Mouse (Mus musculus): Measurements from ENCODE around the gene Mylpf. TPM values are rescaled to one million over a fixed set of nuclear protein-coding genes. Genes with fewer than 3 reads are reported as not detected.
"Not testable (repeated sequence)": the region's sequence is repeated elsewhere in the genome, so short reads cannot be mapped to it uniquely, and the experiment has no call there.

The Mylpf gene
- 1 to 10 TPM in 1 of 2 experiments, not detected in 1; 1.1 TPM for total RNA-seq (2021)

DNA sequence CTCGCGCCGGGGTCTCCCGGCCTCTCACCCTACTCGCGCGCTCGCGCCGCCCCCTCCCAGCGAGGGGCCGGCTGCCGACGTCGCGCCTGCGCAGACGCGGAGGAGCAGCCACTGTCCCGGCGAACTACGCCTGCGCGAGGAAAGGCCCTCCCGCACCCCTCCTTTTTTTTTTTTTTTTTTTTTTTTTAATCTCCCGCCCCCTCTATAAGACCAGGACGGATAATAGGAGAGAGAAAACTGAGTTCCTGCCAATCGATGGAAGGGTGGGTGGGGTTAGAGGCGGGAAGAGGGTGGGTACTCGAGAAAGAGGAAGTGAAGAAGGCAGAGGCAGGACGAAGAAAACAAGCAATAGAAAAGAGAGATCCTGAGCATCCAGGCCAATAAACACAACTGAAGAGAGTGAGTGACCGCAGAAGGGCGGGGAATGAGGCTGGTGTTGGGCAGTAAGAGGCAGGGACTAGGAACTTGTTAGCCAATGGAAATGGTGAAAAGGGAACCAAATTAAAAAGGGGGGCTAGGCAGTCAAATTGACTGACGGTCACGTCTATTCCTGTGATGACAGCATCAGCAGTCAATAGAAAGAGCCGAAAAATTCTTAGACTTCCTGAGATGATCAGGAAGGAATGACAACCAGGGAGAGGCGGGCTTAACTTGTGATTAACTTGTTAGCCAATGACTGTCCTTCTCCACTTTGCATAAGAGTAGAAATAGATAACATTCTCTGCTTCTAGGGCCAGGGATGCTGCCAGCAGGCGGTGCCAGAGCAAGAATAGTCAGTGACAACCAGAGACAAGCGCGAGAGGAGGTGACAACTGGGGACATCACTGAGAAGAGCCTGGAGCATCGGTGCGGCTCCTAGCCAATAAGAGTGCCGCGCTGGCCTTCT is at the start of gene Mylpf:
TSS of gene Mylpf (plus strand) at position 338 of the 886 bp plus-strand sequence.
- DNase-seq, result peak; percentile 89 to 91

DNA sequence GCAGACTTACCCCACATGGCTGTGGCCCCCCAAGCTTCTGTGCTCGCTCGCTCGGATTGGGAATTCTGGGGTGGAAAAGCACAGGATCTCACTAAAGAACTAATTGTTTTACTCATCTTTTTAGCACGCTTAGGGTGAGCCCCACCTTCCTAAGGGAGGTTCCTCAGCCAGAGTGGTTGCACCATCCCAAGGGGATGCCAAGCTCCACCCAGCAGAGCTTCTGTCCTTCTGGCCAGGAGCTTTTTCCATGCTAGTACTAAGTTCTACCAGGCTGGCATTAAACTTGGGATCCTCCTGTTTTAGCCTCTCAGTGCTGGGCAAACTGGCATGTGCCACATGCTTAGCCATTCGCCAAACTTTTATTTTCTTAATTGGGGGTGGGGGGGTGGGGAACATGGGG is 46.1 kb upstream of the Mylpf start:
- DNase-seq, result no peak

DNA sequence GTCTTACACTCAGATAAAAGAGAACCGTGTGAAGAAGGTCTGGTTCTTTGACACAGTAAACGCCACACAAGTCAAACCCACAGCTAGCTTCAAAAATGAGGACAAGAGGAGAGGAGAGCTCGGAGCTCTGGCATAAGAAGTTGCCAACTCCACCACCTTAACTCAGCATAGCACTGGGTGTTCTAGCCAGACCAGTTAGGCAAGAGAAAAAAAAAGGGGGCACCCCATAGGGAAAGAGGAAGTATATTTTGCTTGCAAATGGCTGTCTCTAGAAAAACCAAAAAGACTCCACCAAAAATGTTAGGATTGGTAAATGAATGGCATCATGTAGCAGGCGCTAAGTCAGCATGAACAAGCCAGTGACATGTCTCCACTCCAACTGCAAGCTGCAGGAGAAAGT is 44.7 kb upstream of the Mylpf start:
- no peak for DNase-seq

DNA sequence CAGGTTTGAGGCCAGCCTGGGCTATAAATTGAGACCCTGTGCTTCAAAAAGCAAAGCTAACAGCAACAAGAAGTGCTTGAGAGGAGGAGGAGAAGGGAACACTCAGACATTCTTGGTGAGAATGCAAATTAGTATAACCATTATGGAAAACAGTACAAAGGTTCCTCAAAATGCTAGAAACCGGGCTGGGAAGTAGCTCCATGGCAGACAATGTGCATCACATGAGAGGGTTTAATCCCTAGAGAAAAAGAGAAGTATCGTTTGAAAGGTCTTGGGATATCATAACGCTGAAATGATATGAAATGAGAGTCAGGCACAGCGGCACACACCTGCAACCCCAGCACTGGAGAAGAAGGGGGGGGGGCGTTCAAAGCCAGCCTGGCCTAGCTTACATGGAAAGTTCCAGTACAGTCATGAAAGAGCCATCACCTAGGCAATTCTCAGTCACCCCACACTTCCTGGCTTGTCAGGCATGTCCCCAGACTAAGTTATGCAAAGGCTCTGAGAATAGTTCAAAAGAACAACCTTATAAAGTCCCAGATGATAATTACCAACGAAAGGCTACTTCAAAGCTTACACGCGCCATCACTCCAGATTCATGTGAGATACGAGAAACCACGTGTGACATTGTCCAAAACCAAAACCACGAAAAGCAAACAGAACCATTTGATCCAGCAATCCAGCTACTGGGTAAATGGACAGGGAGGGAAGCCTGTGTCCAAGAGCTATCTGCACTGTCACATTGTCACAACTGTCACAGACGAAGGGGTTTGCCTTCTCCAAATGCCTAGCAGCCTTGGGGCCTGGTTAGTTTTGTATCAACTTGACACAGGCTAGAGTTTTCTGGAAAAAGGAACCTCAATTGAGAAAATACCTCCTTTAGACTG is 42.8 kb upstream of the Mylpf start:
- DNase-seq, result no peak

DNA sequence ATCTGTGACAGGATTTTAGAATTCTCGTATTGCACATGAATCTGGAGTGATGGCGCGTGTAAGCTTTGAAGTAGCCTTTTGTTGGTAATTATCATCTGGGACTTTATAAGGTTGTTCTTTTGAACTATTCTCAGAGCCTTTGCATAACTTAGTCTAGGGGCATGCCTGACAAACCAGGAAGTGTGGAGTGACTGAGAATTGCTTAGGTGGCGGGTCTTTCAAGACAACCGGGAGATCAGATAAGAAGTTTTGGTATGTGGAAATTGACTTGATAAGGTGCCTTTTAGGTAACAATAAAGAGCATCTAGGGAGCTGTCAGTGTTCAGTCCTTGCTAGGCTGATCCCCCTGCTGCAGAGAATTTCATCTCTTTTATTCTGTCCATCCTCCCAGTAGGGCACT is 42.2 kb upstream of the Mylpf start:
- DNase-seq, result no peak

DNA sequence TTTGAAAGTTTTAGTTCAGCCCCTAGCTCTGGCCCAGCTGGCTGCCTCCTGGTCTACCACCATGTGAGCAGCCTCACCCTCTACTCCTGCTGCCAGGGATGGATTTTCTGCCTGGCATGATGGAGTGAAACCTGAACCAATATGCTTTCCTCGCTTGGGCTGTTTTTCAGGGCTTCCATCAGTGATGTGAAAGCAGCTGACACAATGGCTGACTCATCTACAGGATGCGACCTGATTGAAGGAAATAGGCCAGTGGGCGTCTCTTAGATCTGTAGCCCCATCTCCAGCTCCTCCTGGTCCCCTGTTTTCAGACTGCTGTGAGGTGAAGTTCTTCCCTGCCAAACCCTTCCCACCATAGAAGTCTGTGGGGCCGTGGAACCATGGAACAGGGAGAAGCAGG is 31.8 kb upstream of the Mylpf start:
- no peak for DNase-seq

DNA sequence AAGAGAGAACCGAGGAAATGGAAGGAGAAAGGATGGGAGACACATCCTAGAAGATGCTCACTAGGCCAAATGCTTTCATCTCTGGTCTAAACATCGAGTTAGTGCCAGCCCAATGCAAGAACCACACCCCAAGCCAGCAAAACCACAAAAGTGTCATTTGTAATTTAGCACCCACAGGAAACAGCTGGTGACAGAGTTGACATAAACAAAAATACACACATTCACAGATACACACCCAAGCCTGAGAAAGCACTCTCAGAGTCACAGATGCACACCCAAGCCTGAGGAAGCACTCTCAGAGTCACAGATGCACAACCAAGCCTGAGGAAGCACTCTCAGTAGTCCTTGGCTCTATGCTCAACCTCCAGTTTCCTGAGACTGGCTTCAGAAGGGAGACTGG is 27.9 kb upstream of the Mylpf start:
- DNase-seq, result no peak

- not testable (repeated sequence) for DNase-seq
Measured at GRCm38 (mm10) chr7:127181724-127182123, 27.0 kb upstream of the Mylpf start.

DNA sequence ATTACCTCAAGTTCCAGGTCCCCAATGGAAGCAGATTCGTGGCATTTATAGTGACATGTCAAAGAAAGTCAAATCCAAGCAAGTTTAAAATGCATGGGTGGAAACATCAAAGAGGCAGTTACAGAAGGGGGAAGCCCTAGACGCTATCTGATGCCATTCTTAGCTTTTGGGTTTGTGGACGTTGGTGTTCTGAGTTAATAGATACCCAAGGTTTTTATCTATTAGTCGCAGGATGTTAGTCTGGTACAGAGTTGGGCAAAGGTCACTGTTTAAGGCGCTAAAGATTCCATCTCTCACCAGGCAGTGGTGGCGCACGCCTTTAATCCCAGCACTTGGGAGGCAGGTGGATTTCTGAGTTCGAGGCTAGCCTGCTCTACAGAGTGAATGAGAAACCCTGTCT is 25.3 kb upstream of the Mylpf start:
- DNase-seq, result no peak

GRCm38 (mm10) chr7:127183828-127184227 is 24.9 kb upstream of the Mylpf start:
- no peak for DNase-seq

DNA sequence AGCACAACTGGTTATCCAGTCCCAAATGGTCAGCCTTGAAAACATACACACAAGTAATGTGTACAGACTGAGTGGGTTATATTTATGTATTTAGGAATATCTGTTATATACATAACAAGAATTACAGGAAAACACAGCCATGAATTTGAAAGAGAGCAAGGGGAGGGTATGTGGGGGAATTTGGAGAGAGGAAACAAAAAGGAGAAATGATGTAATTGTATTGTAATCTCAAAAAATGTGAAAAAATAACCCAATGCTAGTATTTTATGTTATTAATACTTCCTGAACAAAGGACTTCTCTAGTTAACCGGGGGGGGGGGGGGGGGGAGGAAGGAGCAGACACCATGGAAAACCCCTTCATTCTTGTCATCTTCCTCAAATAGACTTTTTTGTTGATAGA is 24.0 kb upstream of the Mylpf start:
- no peak for DNase-seq

DNA sequence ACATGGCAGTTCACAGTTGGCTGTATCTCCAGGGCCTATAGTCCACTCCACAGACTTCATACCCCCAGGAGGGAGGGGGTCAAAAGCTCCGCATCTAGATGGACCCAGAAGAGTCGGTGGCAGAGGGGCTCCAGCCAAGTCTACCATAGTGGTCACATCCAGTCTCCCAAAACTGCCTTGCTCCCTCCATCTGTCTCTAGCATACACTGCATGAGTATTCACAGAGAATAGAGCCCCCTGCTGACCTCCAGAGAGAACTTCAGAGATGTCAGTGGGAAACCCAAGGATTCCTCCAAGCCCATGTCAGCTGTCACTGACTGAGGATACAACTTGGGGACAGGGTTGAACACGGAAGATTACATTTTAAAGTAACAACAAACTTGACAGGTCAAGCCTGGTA is 23.1 kb upstream of the Mylpf start:
- no peak for DNase-seq

- no peak for DNase-seq
Measured at GRCm38 (mm10) chr7:127187351-127187750, 21.3 kb upstream of the Mylpf start.

DNA sequence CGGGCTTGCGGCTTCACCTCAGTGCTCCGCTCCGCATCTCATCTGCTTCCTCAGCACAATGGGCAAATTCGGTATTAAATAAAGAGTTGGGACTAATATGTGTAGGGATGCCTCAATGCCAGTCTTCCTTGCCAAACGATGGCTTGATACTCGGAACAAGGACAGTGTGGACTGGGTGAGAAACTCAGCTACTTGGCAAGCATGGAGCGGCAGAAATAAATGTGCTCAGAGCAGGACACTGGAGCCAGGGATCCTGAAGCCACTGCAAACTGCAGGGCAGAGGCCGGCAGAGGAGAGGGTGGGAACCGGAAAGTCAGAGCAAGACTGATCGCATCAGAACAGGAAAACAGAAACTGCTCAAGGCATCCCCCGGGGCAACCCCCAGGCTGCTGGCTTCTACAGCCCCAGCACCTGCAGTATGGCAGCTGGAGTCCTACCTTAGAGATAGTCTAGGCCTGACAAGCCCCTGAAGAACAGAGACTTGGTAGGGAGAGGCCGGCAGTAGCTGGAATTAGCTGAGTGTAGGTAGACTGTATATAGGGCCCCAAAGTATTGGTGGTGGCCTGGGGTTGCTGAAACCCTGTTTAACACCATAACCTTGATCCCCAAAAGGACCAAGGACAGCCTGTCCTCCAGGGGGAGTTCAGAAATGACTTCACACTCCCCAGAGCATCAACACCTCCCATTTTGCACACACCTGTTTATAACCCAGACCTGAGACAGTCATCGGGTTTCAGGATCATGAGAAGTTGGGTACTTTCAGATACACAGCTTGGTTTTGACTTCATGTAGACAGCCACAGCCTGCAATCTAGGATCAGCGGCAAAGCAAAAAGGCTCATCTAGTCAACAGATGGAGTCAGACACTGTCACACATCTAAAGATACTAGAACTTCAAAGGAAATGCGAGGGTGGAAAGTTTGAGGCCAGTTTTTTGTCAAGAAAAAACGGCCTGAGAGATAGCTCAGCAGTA is 20.1 kb upstream of the Mylpf start:
- no peak for DNase-seq

GRCm38 (mm10) chr7:127190672-127191071 is 18.0 kb upstream of the Mylpf start:
- no peak for DNase-seq

GRCm38 (mm10) chr7:127192989-127193388 is 15.7 kb upstream of the Mylpf start:
- DNase-seq, result no peak

DNA sequence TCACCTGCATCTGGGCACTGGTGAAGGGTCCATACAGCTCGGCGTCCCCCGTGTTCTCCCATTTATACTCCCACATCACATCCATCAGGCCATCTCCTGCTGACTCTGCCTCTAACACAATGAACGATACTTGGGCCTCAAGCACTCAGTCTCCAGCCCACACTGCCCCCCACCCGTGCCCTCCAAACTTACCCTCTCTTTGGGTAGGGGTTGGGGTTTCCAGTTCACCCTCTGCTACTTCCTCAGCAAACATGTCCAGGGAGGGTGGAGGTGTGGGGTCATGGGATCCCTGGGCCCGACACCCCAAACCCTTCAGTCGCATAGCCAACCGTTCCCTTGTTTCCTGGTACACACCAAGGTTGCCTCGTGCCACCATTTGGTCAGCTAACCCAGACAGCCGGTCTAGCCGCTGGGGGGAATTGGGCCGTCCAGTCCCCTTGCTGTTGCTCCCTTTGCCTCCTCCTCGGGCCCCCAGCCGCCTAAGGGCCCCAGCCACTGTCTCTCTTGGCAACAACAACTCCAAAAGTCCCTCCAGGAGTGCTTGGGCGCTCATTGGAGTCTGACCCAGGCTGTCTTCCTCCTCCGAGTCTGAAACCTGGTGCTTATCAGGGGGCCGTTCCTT is 14.6 kb upstream of the Mylpf start:
- DNase-seq, result no peak

- DNase-seq, result no peak
Measured at GRCm38 (mm10) chr7:127194633-127195029, 14.1 kb upstream of the Mylpf start.

DNA sequence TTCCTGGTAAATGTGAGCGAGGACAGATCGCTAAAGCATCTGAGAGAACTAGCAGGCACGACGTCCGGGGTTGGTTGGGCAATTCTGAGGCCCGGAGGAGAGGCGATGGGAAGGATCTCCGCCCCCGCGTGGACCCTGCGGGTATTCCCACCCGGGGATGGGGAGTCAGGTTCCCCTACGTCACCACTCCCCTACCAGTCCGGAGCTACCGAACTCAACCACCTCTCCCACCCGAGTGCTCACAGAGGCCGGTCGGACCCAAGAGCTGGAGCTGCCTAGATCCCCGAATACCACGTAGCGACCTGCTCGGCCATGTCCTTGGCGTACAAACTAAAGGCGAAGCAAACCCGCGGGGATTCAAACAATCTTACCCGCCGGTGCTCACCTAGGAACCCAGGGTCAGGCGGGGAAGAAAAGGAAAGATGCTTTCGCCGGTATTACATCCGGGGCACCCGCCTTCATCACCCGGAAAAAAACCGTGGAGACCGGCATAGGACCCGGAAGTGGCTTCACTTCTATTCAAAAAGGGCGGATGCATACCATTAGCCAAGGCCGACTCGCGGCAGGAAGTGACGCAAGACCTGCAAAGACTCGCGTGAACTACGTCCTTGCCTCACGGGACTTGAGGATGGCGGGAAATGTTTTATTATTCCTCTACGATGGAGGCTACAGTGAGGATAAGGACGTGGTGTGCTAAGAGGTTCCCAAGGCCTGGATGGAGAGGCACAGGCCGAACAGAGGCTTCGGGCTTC is 13.0 kb upstream of the Mylpf start, which contains the start of gene Cd2bp2:
TSS of gene Cd2bp2 (minus strand) at position 507 of the 752 bp plus-strand sequence.
- DNase-seq, result peak; percentile 95 to 96

DNA sequence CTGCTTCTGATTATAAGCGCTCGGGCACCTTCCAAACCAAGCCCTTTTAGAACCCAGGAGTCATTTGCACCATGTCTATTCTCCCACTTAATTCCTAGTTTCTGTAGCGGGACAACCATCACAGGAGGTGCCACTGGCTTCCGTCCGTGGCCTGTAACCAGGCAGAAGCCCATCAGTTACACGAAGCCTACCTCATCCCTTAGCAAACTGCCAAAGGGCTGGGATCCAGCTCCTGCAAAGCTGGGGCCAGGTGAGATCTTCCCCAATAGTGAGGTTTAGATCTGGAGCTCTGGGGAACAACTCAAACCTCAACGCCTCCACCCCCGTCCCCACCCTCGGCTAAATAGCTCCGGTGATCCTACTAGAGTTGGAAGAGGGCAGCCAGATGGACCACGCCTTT is 12.2 kb upstream of the Mylpf start:
- no peak for DNase-seq

- no peak for DNase-seq
Measured at GRCm38 (mm10) chr7:127206606-127207005, 2.1 kb upstream of the Mylpf start.
